Mouse (Mus musculus) CH12.LX (cell line): Measurements from ENCODE around the gene Rnf141. TPM values are rescaled to one million over a fixed set of nuclear protein-coding genes. Genes with fewer than 3 reads are reported as not detected.

Experiments used
- DNase-seq: peaks from one replicate; pipeline ENCODE4 v3.0.0-alpha.2; 2013; ENCODE audit errors: extremely low read depth
- H3K27ac ChIP-seq: 2 replicates; pipeline ENCODE4 v1.5.1; 2012; ENCODE audit warnings: low read depth, mild to moderate bottlenecking, control low read depth, moderate library complexity; ENCODE audit not compliant: insufficient read depth
- H3K27me3 ChIP-seq: replicated peaks from 2 replicates; pipeline ENCODE3; 2012; ENCODE audit warnings: inconsistent platforms
- H3K36me3 ChIP-seq, 2 experiments: replicated peaks in 1 of 2; 2 replicates each; pipeline versions ENCODE3 to v1.6.1; 2012; ENCODE audit warnings: inconsistent platforms in 1 of 2, low read length in 1 of 2, mild to moderate bottlenecking in 1 of 2, mixed read lengths in 1 of 2, moderate library complexity in 1 of 2; ENCODE audit not compliant: control insufficient read depth in 1 of 2, insufficient read depth in 1 of 2
- H3K4me1 ChIP-seq, 2 experiments: 2 replicates each; pipeline ENCODE4 v1.6.1; 2012; ENCODE audit warnings: inconsistent platforms in 1 of 2, moderate library complexity in 1 of 2; ENCODE audit not compliant: insufficient read depth in 2 of 2, control insufficient read depth in 1 of 2
- H3K4me2 ChIP-seq: 2 replicates; pipeline ENCODE4 v1.6.1; 2012; ENCODE audit warnings: low read depth, mild to moderate bottlenecking, control low read depth; ENCODE audit not compliant: poor library complexity, insufficient read depth, severe bottlenecking
- H3K4me3 ChIP-seq, 3 experiments: fragments of 150-350 bp in 1 of 3; sonication (generic) in 1 of 3; replicated peaks in 1 of 3; 2 replicates each; pipeline versions ENCODE3 to v1.5.1; 2011 to 2012; ENCODE audit warnings: low read depth in 2 of 3, low read length in 2 of 3, mild to moderate bottlenecking in 2 of 3, moderate library complexity in 2 of 3, control low read depth in 1 of 3, improper control_type of control experiment in 1 of 3, inconsistent platforms in 1 of 3, mixed read lengths in 1 of 3; ENCODE audit not compliant: poor library complexity in 1 of 3
- H3K79me2 ChIP-seq: replicated peaks from 2 replicates; pipeline ENCODE4 v1.6.1; 2012; ENCODE audit warnings: mild to moderate bottlenecking, moderate library complexity; ENCODE audit not compliant: control insufficient read depth, poor library complexity, insufficient read depth, severe bottlenecking; ENCODE audit errors: extremely low read depth
- H3K9ac ChIP-seq: 2 replicates; pipeline ENCODE4 v1.6.1; 2012; ENCODE audit warnings: low read depth, mild to moderate bottlenecking, control low read depth, moderate library complexity; ENCODE audit not compliant: insufficient read depth
- H3K9me3 ChIP-seq: replicated peaks from 2 replicates; pipeline ENCODE3; 2012; ENCODE audit warnings: low read length, inconsistent platforms, mixed read lengths
- BHLHE40 ChIP-seq: IDR thresholded peaks from 2 replicates; pipeline ENCODE4 v1.6.1; 2011; ENCODE audit warnings: mild to moderate bottlenecking, low read depth, low read length, improper control_type of control experiment
- CHD1 ChIP-seq: IDR thresholded peaks from 2 replicates; pipeline ENCODE4 v1.6.1; 2012; ENCODE audit warnings: low read depth, low read length, improper control_type of control experiment, inconsistent platforms
- CHD2 ChIP-seq: IDR thresholded peaks from 2 replicates; pipeline ENCODE4 v1.6.1; 2011; ENCODE audit warnings: low read length, improper control_type of control experiment
- CTCF ChIP-seq, 2 experiments: IDR thresholded peaks in 1 of 2; conservative IDR thresholded peaks in 1 of 2; 2 replicates each; pipeline ENCODE4 v1.5.1; 2011 to 2012; ENCODE audit warnings: low read depth in 2 of 2, low read length in 2 of 2, improper control_type of control experiment in 1 of 2, inconsistent platforms in 1 of 2, mild to moderate bottlenecking in 1 of 2, moderate library complexity in 1 of 2
- E2F4 ChIP-seq: IDR thresholded peaks from 2 replicates; pipeline ENCODE4 v1.6.1; 2011; ENCODE audit warnings: low read depth, low read length, improper control_type of control experiment; ENCODE audit not compliant: insufficient replicate concordance
- EP300 ChIP-seq: IDR thresholded peaks from 2 replicates; pipeline ENCODE4 v1.6.1; 2011; ENCODE audit warnings: low read length, improper control_type of control experiment
- ETS1 ChIP-seq: conservative IDR thresholded peaks from 2 replicates; pipeline ENCODE4 v1.6.1; 2012; ENCODE audit warnings: low read depth, mild to moderate bottlenecking, inconsistent platforms, low read length, improper control_type of control experiment, moderate library complexity
- HCFC1 ChIP-seq: IDR thresholded peaks from 2 replicates; pipeline ENCODE4 v1.6.1; 2012; ENCODE audit warnings: low read depth, mild to moderate bottlenecking, inconsistent platforms, low read length, improper control_type of control experiment
- IRF4 ChIP-seq: IDR thresholded peaks from 2 replicates; pipeline ENCODE4 v1.6.1; 2014; ENCODE audit warnings: low read depth, mild to moderate bottlenecking, inconsistent platforms, low read length, improper control_type of control experiment
- JUND ChIP-seq: conservative IDR thresholded peaks from 2 replicates; pipeline ENCODE4 v1.6.1; 2011; ENCODE audit warnings: low read depth, low read length, improper control_type of control experiment
- KAT2A ChIP-seq: IDR thresholded peaks from 2 replicates; pipeline ENCODE4 v1.6.1; 2012; ENCODE audit warnings: low read length, improper control_type of control experiment, inconsistent platforms; ENCODE audit not compliant: insufficient replicate concordance
- MEF2A ChIP-seq: IDR thresholded peaks from 2 replicates; pipeline ENCODE4 v1.6.1; 2014; ENCODE audit warnings: low read depth, mild to moderate bottlenecking, inconsistent platforms, low read length, improper control_type of control experiment, borderline replicate concordance
- NELFE ChIP-seq: IDR thresholded peaks from 2 replicates; pipeline ENCODE4 v1.6.1; 2011; ENCODE audit warnings: low read depth, low read length, improper control_type of control experiment
- NRF1 ChIP-seq: IDR thresholded peaks from 2 replicates; pipeline ENCODE4 v1.6.1; 2014; ENCODE audit warnings: low read depth, mild to moderate bottlenecking, inconsistent platforms, low read length, improper control_type of control experiment, moderate library complexity
- PAX5 ChIP-seq: IDR thresholded peaks from 2 replicates; pipeline ENCODE4 v1.6.1; 2012; ENCODE audit warnings: low read length, inconsistent platforms, mixed read lengths
- POLR2A ChIP-seq: IDR thresholded peaks from 2 replicates; pipeline ENCODE4 v1.6.1; 2011; ENCODE audit warnings: low read depth, mild to moderate bottlenecking, improper control_type of control experiment, low read length
- RCOR1 ChIP-seq: conservative IDR thresholded peaks from 2 replicates; pipeline ENCODE4 v1.6.1; 2012; ENCODE audit warnings: low read depth, mild to moderate bottlenecking, inconsistent platforms, low read length, improper control_type of control experiment
- SMC3 ChIP-seq: IDR thresholded peaks from 2 replicates; pipeline ENCODE4 v1.6.1; 2011; ENCODE audit warnings: low read depth, low read length, improper control_type of control experiment
- TBP ChIP-seq: conservative IDR thresholded peaks from 2 replicates; pipeline ENCODE4 v1.6.1; 2011; ENCODE audit warnings: low read depth, low read length, improper control_type of control experiment
- UBTF ChIP-seq: IDR thresholded peaks from 2 replicates; pipeline ENCODE4 v1.6.1; 2012; ENCODE audit warnings: low read depth, mild to moderate bottlenecking, inconsistent platforms, low read length, improper control_type of control experiment, moderate library complexity
- ZC3H11A ChIP-seq: IDR thresholded peaks from 2 replicates; pipeline ENCODE4 v1.6.1; 2012; ENCODE audit warnings: low read depth, mild to moderate bottlenecking, inconsistent platforms, low read length, improper control_type of control experiment
- ZNF384 ChIP-seq: IDR thresholded peaks from 2 replicates; pipeline ENCODE4 v1.6.1; 2012; ENCODE audit warnings: low read depth, low read length, improper control_type of control experiment, inconsistent platforms
- dilution Hi-C: fragments of 300-500 bp; cut with MboI; formaldehyde crosslinking; loops from 2 replicates; pipeline ENCODE4 v1.14.3; 2020; ENCODE audit warnings: low sequenced_read_pairs; ENCODE audit not compliant: extremely low pct_unique_long_range_greater_than_20kb, extremely low pct_ligation_motif_present
- in situ Hi-C: fragments of 300-500 bp; cut with MboI; formaldehyde crosslinking; loops from 3 replicates; pipeline ENCODE4 v1.14.3; 2019; ENCODE audit warnings: low sequenced_read_pairs, low pct_ligation_motif_present, low pct_unique_long_range_greater_than_20kb, mixed read lengths
- polyA plus RNA-seq: library from polyadenylated mRNA; unstranded; fragments of >175 nt; gene quantifications from 2 replicates; pipeline ENCODE4 v1.2.1, GENCODE M21; 2012; ENCODE audit warnings: low read depth; ENCODE audit not compliant: insufficient read length
- total RNA-seq, 2 experiments: library from RNA; depleted of rRNA; stranded (reverse); fragments of 300-350 nt in 1 of 2; fragments of >200 nt in 1 of 2; gene quantifications; 2 replicates each; pipeline ENCODE4 v1.2.3; 2012 to 2014

The Rnf141 gene
- total and polyA plus RNA-seq, 3 experiments, result 16.1 to 21.5 (median 18.1) TPM

DNA sequence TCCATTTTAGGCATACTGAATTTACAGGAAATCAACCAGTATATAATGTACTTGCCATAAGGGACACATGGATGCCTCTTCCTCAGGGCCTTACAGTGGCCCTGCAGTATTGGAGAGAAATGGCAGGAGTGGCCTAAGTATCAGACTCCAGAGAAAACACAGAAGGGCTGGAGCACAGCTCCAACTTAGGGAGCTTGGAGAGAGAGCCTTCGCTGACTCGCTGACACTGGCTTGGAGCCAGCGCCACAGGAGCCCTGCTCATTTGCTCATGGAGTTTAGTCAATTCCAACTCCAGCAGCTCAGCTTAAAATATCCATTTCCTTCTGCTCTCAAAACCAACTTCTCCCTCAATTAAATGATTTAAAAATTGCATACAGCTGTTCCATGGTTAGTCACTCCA is 22.6 kb downstream of the Rnf141 start:
- DNase-seq, result no peak
- Histone ChIP-seq H3K9ac (no peak overlapping the region), H3K27me3 (no peaks in the 10 kb centered on the region), H3K79me2 (no peaks in the 10 kb centered on the region), H3K27ac (no peak overlapping the region), H3K4me1 (peaks cover 5% of the 10 kb centered on the region in 2 experiments; a peak in 2 of 4 replicates), H3K9me3 (no peaks in the 10 kb centered on the region), H3K4me3 (no peak overlapping the region), H3K36me3 (peaks cover 21 to 72% of the 10 kb centered on the region in 2 experiments), H3K4me2 (no peak overlapping the region)
- in situ Hi-C loops, result no loop called here
- no peak for TF ChIP-seq HCFC1
- TF ChIP-seq RCOR1, result no peak
- TF ChIP-seq EP300, result no peak
- no peak for TF ChIP-seq CTCF (conservative IDR thresholded peaks at IDR 0.05 in 1 of 2, IDR thresholded peaks at IDR 0.05 in 1 of 2; ENCODE audit: low read depth in 2 of 2, low read length in 2 of 2)
- dilution Hi-C loops, result no loop called here

DNA sequence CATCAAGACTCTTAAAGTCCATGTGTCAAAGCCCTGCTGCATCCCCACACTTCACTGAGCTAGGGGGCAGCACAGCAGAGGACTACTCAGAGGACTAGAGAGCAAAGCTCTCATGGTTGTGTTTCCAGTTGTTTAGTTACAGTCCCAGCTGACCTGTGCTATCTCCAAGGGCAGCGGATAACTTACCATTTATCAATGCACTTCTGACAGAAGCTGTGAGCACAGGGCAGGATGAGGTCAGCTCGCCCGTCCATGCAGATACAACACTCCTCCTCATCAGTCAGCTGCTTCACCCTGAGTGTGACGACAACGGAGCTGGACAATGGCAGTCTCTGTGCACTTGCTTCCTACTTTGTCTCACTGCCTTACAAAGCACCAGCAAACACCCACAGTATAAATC is 23.2 kb downstream of the Rnf141 start:
- dilution Hi-C loops, result no loop called here
- DNase-seq, result no peak
- no peaks in the 10 kb centered on the region for H3K79me2 ChIP-seq
- H3K9me3 ChIP-seq, result no peaks in the 10 kb centered on the region
- no peak overlapping the region for H3K4me3 ChIP-seq
- no peak overlapping the region for H3K27ac ChIP-seq
- no peak overlapping the region for H3K9ac ChIP-seq
- peaks cover 5% of the 10 kb centered on the region in 2 experiments; a peak in 2 of 4 replicates for H3K4me1 ChIP-seq
- no peak for TF ChIP-seq BHLHE40
- no peak for TF ChIP-seq SMC3
- TF ChIP-seq ETS1, result no peak
- TF ChIP-seq TBP, result no peak
- no peak for TF ChIP-seq E2F4
- TF ChIP-seq ZC3H11A, result no peak
- TF ChIP-seq CHD2, result no peak
- TF ChIP-seq HCFC1, result no peak
- no peak for TF ChIP-seq NELFE
- TF ChIP-seq PAX5, result no peak
- TF ChIP-seq NRF1, result no peak
- no peak for TF ChIP-seq CHD1
- no peak for TF ChIP-seq IRF4
- no peak for TF ChIP-seq ZNF384
- no peak for TF ChIP-seq MEF2A
- TF ChIP-seq JUND, result no peak
- no peak for TF ChIP-seq POLR2A
- no peak for TF ChIP-seq KAT2A
- TF ChIP-seq UBTF, result no peak
- H3K4me2 ChIP-seq, result no peak overlapping the region
- peaks cover 21 to 70% of the 10 kb centered on the region in 2 experiments for H3K36me3 ChIP-seq
- in situ Hi-C loops, result no loop called here
- H3K27me3 ChIP-seq, result no peaks in the 10 kb centered on the region
